Mouse (Mus musculus): Measurements from ENCODE around the gene Pde1b.

Pde1b gene

DNA sequence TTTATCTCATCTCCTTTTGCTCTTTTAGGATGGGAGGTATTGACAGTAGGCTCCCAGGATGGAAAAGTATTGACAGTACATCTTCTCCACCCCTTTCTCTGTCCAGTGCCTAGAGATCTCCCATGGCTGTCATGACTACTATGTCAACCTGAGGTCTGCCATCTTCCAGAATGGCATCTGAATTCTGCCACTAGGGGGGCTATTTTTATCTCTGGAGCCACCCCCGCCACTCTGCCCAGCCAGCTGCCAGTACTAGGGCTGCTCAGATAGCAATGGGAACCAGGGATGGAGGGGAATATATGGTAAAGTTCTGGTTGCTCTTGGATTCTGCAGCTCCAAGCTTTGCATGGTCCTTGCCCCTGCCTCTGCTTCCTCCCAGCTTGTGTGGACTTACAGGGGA is 8.8 kb downstream of the Pde1b start:
- DNase-seq = no peak

DNA sequence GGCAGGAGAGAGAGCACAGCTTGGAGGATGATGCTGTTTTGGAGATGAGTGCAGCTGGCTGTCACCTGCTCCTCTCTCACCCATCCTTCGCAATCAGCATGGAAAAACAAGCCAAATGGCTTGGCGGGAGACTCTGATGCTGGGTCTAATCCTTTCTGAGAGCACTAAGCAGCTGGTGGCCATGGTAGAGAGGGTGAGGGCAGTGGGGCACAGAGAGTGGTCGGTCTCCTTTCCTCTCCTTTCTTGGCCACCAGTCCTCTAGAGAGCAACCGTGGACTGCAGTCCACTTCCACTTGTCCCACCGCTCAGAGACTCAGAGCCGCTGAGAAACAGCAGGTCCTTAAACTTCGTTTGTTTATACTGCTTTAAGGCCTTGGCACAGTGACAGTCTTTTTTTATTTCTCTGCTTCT is 10.8 kb downstream of the Pde1b start:
- DNase-seq = peak; percentile 18

DNA sequence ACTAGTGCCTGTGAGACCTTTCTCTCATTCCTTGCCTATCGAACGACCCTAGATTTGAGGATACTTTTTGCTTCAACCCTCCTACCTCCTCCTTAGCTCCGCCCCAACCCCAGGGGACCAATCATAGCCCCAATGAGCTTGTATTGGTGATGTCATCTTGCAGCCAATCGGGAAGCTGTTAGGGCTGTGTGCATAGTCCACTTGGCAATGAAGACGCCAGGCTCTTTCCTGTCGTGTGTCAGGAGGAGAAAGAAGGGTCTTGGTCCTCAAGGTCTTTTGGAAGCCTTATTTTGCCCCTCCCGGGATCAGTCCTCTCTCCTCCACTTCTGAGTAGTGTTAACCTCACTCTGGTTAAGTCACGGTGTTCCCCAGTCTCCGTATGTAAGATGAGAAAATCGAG is 11.3 kb downstream of the Pde1b start:
- DNase-seq = peak; percentile 84

GRCm38 (mm10) chr15:103514914-103515313 is 12.1 kb downstream of the Pde1b start:
- peak; percentile 9 for DNase-seq

DNA sequence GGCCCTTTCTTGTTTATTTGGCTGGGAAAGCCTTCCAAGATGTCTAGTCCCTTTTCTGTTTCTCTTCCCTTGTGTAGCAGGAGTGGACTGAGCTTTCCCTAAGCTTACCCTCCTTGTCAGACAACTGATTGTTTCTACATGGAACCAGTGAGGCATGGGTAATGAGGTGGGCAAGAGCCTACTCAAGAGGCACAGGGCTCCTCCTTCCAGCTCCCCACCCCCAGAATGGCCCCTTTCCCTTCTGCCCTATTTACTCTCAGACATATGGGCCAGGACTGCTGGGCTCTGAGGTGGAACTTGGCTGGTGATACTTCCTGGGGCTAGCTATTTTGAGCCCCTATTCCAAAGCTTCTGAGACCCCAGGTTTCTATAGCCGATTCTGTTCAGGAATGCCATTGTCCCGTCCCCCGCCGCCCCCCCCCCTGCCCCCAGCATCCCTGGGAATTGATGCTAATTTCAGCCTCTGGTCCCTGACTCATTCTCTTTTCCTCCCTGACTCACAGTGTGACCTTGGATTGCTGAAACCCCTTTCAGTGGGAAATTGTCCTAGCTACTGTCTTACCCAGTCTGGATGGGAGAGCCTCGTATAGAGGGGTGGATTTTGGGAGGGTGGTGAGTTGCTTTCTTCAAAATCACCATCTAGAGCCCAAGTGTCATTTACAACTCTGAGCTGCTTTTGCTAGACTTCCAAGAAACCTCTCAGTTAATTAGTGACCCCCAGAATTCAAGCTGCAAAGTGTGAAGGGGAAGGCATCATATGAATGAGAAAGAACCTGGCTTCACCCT is 16.0 kb downstream of the Pde1b start:
- DNase-seq = no peak

DNA sequence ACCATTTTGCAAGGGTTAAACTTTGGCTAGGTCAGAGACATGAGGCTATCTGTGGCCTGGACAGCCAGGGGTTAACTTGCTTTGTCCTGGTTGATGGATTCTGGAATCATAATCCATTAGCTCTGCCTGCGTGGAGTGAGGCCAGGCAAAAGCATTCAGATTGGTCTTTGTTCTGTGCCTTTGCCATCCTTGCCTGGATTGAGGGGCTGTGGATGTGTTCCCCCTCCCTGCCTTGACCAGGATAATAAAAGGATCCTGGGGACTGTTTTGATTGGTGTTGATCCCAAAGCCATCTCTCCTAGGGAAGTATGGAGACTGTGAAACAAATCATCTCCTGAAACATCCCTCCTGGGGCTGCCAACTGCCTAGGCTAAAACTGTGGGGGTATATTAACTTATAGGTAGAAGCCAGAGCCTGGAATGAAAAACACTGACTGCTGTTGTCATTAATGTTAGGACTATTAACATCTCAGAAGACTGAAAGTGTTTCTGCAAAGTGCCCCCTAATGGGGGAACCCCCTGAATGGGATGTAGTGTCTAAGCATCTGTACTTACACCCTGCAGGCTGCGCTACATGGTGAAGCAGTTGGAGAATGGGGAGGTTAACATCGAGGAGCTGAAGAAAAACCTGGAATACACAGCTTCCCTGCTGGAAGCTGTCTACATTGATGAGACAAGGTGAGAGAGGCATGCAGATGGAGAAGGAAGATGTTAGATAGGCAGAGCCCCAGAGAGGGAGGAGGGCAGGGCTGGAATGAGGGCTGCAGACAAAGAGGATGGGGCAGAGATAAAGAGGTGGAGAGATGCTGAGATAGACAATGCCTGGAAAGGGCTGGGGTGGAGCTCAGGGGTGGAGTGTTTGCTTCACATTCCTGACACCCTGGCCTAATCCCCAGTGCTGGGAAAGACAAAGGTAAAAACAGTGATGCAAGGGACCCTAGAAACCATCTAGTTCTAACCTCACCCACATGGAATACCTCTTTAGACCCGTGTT is 16.8 kb downstream of the Pde1b start:
- no peak for DNase-seq

- DNase-seq = peak; percentile 53
Observed at GRCm38 (mm10) chr15:103522458-103523099, 19.7 kb downstream of the Pde1b start.

GRCm38 (mm10) chr15:103523156-103523555 is 20.3 kb downstream of the Pde1b start:
- no peak for DNase-seq

DNA sequence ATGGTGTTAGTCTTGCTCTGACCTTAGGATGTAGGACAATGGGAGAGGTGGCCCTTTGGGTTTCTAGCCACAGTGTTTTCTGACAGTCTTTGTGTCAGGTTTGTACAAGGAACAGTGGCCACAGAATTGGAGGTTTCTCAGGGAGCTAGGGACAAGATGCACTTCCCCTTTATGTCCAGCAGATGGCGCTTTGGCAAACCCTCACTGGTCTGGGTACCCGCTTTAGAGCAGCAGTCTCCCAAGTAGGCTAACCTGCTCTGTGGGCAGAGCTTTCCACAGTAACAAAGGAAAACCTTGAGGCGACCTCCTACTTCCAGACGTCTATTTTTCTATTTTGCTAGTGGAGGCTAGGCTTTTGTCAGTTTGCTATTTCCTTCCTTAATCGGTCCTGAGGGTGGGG is 27.5 kb downstream of the Pde1b start:
- peak; percentile 53 for DNase-seq

- no peak for DNase-seq
Observed at GRCm38 (mm10) chr15:103534054-103534620, 31.3 kb downstream of the Pde1b start.

DNA sequence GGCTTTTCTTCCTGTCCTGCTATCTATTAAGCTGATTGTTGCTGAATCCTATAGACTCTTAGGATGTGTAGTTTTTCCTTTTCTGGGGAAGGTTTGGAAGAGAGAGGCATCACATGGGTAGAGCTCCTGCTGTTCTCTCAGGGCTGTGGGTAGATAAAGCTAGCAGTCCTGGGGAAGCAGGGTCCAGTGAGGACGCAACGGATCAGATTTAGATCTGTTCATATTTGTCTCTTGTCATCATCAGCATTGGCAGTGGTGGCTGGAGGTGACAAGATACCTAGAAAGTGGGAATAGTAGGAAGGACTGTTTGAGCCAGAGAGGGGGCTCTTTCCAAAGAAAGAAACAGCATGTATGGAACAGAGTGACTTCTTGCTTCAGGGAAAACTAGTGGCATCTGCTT is 32.2 kb downstream of the Pde1b start:
- no peak for DNase-seq

DNA sequence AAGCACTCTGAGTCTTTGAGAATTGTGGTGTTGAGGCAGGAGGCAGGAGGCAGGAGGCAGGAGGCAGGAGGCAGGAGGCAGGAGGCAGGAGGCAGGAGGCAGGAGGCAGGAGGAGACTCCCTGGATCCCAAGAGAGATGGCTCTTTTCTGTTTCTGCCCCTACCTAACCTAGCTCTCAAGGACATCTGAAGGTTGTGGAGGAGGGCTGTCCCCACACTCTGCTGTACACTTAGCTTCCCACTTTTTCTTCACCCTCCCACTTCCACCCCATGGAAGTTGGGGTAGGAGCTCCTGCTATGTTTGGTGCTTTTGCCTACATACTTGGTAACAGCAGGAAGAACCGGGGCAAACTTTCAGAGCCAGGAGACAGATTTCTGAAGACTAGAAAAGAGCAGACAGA is 33.0 kb downstream of the Pde1b start:
- no peak for DNase-seq

DNA sequence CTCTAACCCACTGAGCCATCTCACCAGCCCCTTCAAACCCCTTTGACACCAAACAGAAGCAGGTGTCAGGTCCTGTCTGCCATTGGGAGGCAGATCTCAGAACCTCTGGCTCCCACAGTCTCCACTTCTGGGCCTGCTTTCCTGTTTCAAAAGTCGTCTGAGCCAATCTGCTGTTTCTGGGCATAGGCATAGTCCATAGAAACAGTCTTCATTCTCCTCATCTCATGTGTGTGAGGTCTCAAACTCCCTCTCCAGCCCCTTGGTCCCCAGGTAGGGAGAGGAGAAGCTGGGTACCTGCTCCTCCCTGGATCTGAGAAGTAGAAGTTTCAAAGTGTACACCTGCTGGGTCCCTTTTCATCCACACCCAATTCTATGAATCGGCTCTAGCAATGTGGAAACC is 33.6 kb downstream of the Pde1b start:
- DNase-seq = no peak

- DNase-seq = no peak
Observed at GRCm38 (mm10) chr15:103537011-103537821, 34.4 kb downstream of the Pde1b start.

- DNase-seq = peak; percentile 15
Observed at GRCm38 (mm10) chr15:103537822-103538213, 35.0 kb downstream of the Pde1b start, which contains the start of gene Ppp1r1a. Ppp1r1a (minus strand) TSS chr15:103538003.

GRCm38 (mm10) chr15:103539259-103539658 is 36.4 kb downstream of the Pde1b start:
- no peak for DNase-seq

DNA sequence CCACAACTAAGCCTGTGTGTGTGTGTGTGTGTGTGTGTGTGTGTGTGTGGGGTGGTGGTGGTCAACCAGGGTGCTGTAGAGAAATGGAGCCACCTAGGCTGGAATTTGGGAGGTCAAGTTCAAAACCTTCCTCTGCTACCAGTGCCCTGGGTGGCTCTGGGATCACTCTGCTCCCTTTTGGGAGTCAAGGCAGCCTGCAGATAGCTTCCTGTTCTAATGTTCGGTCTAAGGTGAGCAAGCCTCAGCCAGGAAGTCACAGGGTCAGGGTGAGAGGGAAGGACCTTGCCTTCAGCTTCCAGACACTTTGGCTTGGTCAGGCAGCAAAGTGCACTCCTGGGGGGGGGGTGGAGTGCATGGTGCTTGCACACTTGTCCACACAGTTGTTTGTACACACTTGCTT is 37.8 kb downstream of the Pde1b start:
- no peak for DNase-seq

GRCm38 (mm10) chr15:103542526-103542925 is 39.7 kb downstream of the Pde1b start:
- DNase-seq = no peak

GRCm38 (mm10) chr15:103547983-103548382 is 45.1 kb downstream of the Pde1b start:
- no peak for DNase-seq

DNA sequence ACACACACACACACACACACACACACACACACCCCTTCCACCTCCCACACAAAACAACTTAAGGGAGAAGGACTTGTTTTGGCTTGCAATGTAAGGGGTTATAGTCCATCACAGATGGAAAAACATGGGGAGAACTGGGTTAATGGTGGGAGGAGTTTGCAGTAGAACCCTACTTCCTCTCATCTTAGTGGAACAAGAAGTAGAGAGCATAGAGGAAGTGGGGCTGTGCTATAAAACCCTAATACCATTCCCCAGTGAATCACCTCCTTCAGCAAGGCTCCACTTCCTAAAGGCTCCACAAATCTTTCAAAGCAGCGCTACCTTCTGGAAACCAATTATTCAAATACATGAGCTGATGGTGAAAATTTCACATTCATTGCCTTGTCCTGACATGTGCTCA is 46.6 kb downstream of the Pde1b start:
- DNase-seq = no peak

- no peak for DNase-seq
Observed at GRCm38 (mm10) chr15:103551053-103551452, 48.2 kb downstream of the Pde1b start.

All from lung, postnatal 36 days (tissue).